Mouse (Mus musculus) ES-E14 (cell line): Measurements from ENCODE around the gene Rpl4.

Experiments used
- CHD2 ChIP-seq: IDR thresholded peaks from 2 replicates; pipeline ENCODE4 v1.6.1; 2014; ENCODE audit warnings: mild to moderate bottlenecking, low read depth, low read length, inconsistent platforms
- ZNF384 ChIP-seq: IDR thresholded peaks from 2 replicates; pipeline ENCODE4 v1.6.1; 2012; ENCODE audit warnings: low read depth, low read length, inconsistent platforms

- TF ChIP-seq CHD2 (no peak), ZNF384 (no peak)
Observed at GRCm38 (mm10) chr9:64184166-64184840, 11.1 kb downstream of the Rpl4 start.
